Mouse (Mus musculus): Measurements from ENCODE around the gene Dse. TPM values are rescaled to one million over a fixed set of nuclear protein-coding genes. Genes with fewer than 3 reads are reported as not detected.
"Not testable (repeated sequence)": the region's sequence is repeated elsewhere in the genome, so short reads cannot be mapped to it uniquely, and the experiment has no call there.

Dse gene
- polyA plus RNA-seq (2016; fragmentation: Nextera tagmentation; extraction: Ambion mirVana) = 22.0 and 22.8 TPM in 2 replicates

DNA sequence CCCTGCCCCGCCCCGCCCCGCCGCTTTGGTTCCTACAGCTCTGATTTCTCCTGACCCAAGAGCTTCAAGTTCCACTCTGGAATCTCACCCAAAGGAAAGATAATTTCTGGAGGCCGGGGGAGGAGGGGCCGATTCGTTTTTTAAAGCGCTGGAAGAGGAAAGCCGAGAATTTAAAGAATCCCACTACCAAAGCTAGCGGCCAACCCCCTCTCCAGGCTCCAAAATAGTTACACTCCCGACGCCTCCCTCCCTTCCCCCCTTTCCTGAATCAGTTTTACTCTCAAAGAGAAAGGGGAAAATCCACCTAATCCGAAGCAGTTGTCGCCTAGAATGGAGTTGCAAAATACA, at the start of gene Dse:
Dse (minus strand) TSS at position 213 of the 348 bp plus-strand sequence.
- H3K27ac ChIP-seq (replicated peaks) = peak within 1 kb of the TSS; percentile 95
- no peaks in the 10 kb centered on the region for H3K27me3 ChIP-seq (ENCODE audit: low read depth, poor library complexity, severe bottlenecking)
- WGBS = under 1% methylated on average over 14 of the region's 14 CpGs
- H3K4me3 ChIP-seq = peak within 1 kb of the TSS; percentile 88
- no peaks in the 10 kb centered on the region for H3K9me3 ChIP-seq (replicated peaks)
- H3K36me3 ChIP-seq = no peaks in the 10 kb centered on the region
- peaks cover 14% of the 10 kb centered on the region for H3K4me1 ChIP-seq
- DNase-seq (ENCODE audit: low spot score) = no peak

DNA sequence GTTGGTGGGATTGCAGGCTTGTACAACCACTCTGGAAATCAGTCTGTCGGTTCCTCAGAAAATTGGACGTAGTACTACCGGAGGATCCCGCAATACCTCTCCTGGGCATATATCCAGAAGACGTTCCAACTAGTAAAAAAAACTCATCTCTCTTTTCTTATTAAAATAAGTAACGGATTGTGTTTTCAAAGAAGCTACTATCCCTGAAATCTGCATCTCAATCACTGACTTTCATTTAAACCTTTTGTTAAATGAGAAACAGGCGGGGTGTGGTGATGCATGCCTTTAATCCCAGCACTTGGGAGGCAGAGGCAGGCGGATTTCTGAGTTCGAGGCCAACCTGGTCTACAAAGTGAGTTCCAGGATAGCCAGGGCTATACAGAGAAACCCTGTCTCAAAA, 45.3 kb upstream of the Dse start:
- H3K9me3 ChIP-seq (replicated peaks); H3K4me1 ChIP-seq; H3K27me3 ChIP-seq (ENCODE audit: low read depth, poor library complexity, severe bottlenecking); H3K27ac ChIP-seq (replicated peaks); H3K36me3 ChIP-seq; H3K4me3 ChIP-seq; DNase-seq (ENCODE audit: low spot score): not testable (repeated sequence)
- WGBS = 95% methylated on average over 9 of the region's 9 CpGs

DNA sequence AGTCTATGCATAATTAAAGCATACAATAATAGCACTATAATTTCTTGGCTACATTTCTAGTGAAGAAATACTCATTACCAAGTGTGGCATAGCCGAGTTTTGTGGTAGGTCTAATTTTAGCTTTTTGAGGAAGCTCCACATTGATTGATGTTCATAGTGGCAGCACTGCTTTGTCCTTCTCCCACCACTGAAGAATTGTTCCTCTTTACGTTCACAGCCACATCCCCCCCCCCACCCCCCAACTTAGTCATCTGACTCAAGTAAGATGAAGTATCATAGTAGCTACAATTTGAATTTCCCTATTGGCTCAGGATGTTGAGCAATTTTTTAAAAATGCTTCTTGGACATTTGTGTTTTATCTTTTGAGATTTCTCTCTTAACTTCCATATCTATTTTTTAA, 42.1 kb upstream of the Dse start:
- Histone ChIP-seq H3K27me3 (ENCODE audit: low read depth, poor library complexity, severe bottlenecking) (no peaks in the 10 kb centered on the region), H3K4me1 (peaks cover 15% of the 10 kb centered on the region), H3K27ac (replicated peaks) (no peak overlapping the region), H3K9me3 (replicated peaks) (no peaks in the 10 kb centered on the region), H3K36me3 (no peaks in the 10 kb centered on the region), H3K4me3 (no peak overlapping the region)
- 82% methylated on average over 2 of the region's 2 CpGs for WGBS
- DNase-seq (ENCODE audit: low spot score) = no peak

DNA sequence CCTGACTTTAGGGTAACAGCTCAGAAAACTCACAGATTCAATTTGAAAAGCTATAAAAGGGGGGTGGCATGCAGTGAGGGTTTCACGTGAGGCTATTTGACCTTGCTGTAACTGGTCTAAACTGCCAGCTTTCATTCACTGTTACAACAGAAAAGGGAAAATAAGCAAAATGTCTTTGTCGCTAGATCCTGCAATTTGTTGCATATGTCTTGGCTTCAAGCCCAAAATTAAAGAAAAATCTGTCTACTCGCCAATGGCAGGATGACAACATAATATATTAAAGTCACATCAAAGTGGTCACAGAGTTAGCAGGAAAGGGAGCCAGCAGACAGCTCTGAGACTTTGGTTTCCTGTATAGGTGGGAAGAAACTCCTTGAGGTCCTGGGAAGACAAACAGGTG, 40.2 kb upstream of the Dse start:
- H3K27ac ChIP-seq (replicated peaks) = peak overlapping the region; percentile 72
- WGBS = 43% methylated on average over 3 of the region's 3 CpGs
- no peaks in the 10 kb centered on the region for H3K9me3 ChIP-seq (replicated peaks)
- peaks cover 15% of the 10 kb centered on the region for H3K4me1 ChIP-seq
- no peak for DNase-seq (ENCODE audit: low spot score)
- no peaks in the 10 kb centered on the region for H3K27me3 ChIP-seq (ENCODE audit: low read depth, poor library complexity, severe bottlenecking)
- H3K36me3 ChIP-seq = no peaks in the 10 kb centered on the region
- no peak overlapping the region for H3K4me3 ChIP-seq

DNA sequence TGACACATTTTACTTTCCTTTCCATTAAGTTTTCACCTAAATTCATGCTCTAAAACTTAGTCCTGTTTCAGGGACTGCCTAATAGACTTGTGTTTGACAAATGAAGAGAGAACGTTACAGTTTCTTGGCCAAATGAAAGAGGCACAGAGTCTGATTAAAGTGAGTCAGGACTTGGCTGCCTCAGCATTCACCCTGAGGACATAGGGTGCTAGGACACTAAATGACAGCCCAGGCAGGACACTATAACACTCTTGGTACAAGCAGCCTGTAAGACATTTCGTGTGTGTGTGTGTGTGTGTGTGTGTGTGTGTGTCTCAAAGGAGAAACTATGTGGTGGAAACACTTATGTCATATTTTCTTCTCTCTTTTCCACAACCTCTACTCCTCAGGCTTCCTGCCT, 38.6 kb upstream of the Dse start:
- peaks cover 15% of the 10 kb centered on the region for H3K4me1 ChIP-seq
- H3K4me3 ChIP-seq = no peak overlapping the region
- H3K36me3 ChIP-seq = no peaks in the 10 kb centered on the region
- no peak overlapping the region for H3K27ac ChIP-seq (replicated peaks)
- DNase-seq (ENCODE audit: low spot score) = no peak
- H3K27me3 ChIP-seq (ENCODE audit: low read depth, poor library complexity, severe bottlenecking) = no peaks in the 10 kb centered on the region
- 85% methylated on average over 2 of the region's 2 CpGs for whole genome bisulfite sequencing
- no peaks in the 10 kb centered on the region for H3K9me3 ChIP-seq (replicated peaks)

DNA sequence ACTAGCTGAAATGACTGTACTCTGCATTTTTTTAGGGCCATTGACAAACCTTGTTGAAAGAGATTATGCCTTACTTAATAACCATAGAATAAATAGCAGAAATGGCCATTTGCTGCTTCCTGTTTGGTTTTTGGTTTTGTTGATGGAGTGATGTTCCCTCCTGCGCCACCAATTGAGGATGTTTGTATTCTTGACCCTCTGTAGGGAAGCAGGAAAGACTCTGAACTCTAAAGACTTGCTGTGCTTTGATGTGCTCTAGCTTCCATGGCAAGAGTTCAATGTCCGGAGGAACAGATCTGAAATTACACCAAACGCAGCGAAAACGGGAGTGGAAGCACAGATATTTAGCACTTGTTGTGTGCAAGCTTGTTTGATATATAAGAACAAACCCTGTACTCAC, 37.2 kb upstream of the Dse start:
- Histone ChIP-seq H3K27me3 (ENCODE audit: low read depth, poor library complexity, severe bottlenecking) (no peaks in the 10 kb centered on the region), H3K36me3 (no peaks in the 10 kb centered on the region), H3K4me1 (peaks cover 15% of the 10 kb centered on the region), H3K27ac (replicated peaks) (no peak overlapping the region), H3K4me3 (no peak overlapping the region), H3K9me3 (replicated peaks) (no peaks in the 10 kb centered on the region)
- 71% methylated on average over 5 of the region's 5 CpGs for WGBS
- DNase-seq (ENCODE audit: low spot score) = no peak

DNA sequence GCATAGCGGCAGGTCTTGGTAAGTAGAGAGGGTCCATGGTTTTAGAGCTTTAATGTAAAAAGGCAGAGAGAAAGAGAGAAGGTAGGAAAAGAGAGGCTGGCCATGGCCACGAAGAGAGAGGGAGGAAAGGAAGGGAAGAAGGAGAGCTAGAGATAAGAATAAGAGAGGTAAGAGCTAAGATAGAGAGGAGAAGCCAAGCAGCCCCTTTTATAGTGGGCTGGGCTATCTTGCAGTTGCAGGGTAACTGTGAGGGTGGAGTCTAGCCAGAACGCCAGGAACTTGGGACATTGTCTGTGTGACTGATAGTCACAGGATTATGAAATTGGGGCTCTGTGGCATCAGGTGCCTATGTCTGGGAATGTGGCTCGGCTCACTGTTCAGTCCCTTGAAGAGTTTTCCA, 31.0 kb upstream of the Dse start:
- WGBS = 84% methylated on average over 4 of the region's 4 CpGs
- Histone ChIP-seq H3K27me3 (ENCODE audit: low read depth, poor library complexity, severe bottlenecking) (no peaks in the 10 kb centered on the region), H3K27ac (replicated peaks) (no peak overlapping the region), H3K36me3 (no peaks in the 10 kb centered on the region), H3K4me1 (peaks cover 12% of the 10 kb centered on the region; the same call in 1 of the 2 replicates), H3K9me3 (replicated peaks) (no peaks in the 10 kb centered on the region), H3K4me3 (no peak overlapping the region)
- DNase-seq (ENCODE audit: low spot score) = no peak

DNA sequence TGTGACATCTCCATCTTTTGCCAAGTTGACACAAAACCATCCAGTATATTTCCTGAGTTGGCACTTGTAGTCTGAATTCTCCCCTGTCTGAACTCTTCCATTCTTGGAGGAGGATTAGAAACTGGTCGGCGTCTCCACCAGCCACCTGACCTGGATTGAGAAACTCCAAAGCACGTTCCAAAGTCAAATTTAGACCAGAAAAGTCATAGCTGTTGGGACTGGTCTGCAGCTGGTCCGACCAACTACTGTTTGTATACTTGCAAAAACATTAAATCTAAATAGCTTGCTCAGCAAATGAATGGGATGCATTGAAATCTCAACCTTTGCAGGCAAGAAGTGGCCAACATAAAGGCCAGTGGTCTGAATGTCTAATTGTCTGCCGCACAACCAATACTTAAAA, 29.1 kb upstream of the Dse start:
- no peaks in the 10 kb centered on the region for H3K27me3 ChIP-seq (ENCODE audit: low read depth, poor library complexity, severe bottlenecking)
- no peaks in the 10 kb centered on the region for H3K9me3 ChIP-seq (replicated peaks)
- no peak for DNase-seq (ENCODE audit: low spot score)
- H3K27ac ChIP-seq (replicated peaks) = no peak overlapping the region
- no peak overlapping the region for H3K4me3 ChIP-seq
- peaks cover 12% of the 10 kb centered on the region; the same call in 1 of the 2 replicates for H3K4me1 ChIP-seq
- H3K36me3 ChIP-seq = no peaks in the 10 kb centered on the region
- WGBS = 87% methylated on average over 5 of the region's 5 CpGs

DNA sequence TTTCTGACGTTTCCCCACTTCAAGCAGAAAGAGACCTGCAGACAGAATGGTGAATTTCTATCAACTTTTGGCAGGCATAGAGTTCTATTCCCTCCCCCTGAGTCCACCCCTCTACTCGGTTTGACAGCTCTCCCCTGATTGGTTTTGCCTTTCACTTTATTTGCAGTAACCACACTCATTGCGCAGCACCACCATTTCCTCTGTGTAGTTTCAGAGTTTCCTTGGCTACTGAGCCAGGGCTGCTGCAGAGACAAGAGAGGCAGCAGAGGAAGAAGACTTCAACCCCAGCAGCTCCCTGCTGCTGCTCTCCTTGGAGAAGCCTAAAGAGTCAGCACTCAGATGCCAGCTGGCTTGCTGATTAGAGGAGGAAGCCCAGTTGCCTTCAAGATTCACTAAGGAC, 27.9 kb upstream of the Dse start:
- no peaks in the 10 kb centered on the region for H3K9me3 ChIP-seq (replicated peaks)
- 36% methylated on average over 3 of the region's 3 CpGs for WGBS
- no peak overlapping the region for H3K27ac ChIP-seq (replicated peaks)
- no peaks in the 10 kb centered on the region for H3K27me3 ChIP-seq (ENCODE audit: low read depth, poor library complexity, severe bottlenecking)
- no peaks in the 10 kb centered on the region for H3K36me3 ChIP-seq
- H3K4me1 ChIP-seq = peaks cover 12% of the 10 kb centered on the region; the same call in 1 of the 2 replicates
- H3K4me3 ChIP-seq = no peak overlapping the region
- DNase-seq (ENCODE audit: low spot score) = no peak

DNA sequence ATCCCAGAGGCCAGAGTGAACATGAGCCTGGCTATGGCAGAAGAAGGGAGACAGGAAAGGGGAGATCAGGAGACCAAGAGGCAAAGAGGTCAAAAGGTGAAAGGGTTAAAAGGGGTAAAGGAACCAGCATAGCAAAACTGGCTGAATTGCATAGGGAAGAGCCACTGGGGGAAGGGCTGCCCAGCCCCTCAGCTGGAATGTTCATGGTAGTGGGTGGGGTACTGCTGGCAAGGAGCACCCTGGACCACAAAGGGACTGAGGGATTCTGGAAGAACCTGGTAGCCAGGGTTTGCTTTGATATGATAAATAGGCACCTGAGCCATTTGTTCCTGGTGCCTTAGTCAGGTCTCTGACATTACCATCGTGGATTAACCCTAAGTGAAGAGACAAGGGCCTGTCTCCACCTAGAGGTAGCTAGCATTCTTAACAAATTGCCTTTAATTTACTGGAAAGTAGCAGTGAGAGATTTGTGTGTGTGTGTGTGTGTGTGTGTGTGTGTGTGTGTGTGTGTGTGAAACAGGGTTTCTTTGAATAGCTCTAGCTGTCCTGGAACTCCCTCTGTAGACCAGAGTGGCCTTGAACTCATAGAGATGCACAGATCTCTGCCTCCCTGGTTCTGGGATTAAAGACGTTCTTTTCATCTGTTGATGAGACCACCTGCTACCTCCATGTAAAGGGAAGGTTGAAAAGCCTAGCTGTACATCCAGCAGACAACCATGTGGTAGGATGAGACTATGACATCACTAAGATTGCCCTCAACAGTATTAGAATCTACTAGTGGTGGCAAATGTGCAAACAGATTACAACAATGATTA, 26.6 kb upstream of the Dse start:
- H3K9me3 ChIP-seq (replicated peaks) = no peaks in the 10 kb centered on the region
- peaks cover 19% of the 10 kb centered on the region; the same call in 1 of the 2 replicates for H3K4me1 ChIP-seq
- no peak overlapping the region for H3K4me3 ChIP-seq
- 30% methylated on average over 2 of the region's 2 CpGs for WGBS
- H3K27me3 ChIP-seq (ENCODE audit: low read depth, poor library complexity, severe bottlenecking) = no peaks in the 10 kb centered on the region
- H3K36me3 ChIP-seq = no peaks in the 10 kb centered on the region
- H3K27ac ChIP-seq (replicated peaks) = no peak overlapping the region
- no peak for DNase-seq (ENCODE audit: low spot score)

DNA sequence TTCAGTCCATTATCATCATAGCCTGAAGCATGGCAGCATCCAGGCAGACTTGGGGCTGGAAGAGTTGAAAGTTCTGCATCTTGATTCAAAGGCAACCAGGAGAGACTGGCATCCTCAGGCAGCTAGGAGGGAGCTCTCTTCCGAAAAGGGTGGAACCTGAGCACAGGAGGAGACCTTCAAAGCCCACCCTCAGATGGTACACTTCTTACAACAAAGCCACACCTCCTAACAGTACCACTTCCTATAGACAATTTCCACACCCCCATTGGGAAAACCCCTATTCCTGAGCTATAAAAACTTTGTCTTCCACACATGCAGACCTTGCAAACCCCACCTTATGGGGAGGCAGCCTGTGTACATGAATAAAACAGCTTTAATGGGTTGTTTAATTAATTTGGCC, 25.9 kb upstream of the Dse start:
- WGBS = 72% methylated on average over 1 of the region's 1 CpGs
- Histone ChIP-seq H3K4me1 (peaks cover 19% of the 10 kb centered on the region; the same call in 1 of the 2 replicates), H3K9me3 (replicated peaks) (no peaks in the 10 kb centered on the region), H3K36me3 (no peaks in the 10 kb centered on the region), H3K27ac (replicated peaks) (no peak overlapping the region), H3K27me3 (ENCODE audit: low read depth, poor library complexity, severe bottlenecking) (no peaks in the 10 kb centered on the region), H3K4me3 (no peak overlapping the region)
- DNase-seq (ENCODE audit: low spot score) = no peak

DNA sequence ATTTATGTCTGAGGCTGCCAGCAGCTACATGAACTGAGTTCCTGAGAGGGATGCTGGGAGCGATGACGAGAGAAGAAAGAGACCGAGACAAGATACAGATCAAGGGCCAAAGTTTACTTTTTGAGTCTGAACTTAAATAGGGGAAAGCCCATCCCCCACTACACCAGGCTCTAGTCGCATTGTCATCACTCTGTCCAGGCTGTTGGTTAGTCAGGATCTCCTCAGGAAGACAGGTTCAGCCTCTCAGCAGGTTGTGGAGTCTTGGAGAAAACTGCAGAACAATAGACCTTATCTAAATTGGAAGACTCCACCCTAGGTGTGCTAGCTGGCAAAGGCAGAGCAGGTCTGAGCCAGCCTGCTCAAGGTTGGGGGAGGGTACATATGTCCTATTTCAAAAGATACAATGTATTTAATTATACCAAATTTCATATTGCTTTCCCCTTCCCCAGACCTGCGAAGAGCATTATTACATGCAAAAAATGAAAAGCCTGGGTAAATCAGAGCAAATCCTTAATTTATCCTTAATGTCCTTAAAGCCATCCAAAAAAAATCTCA, 22.7 kb upstream of the Dse start:
- no peak for DNase-seq (ENCODE audit: low spot score)
- H3K4me3 ChIP-seq = no peak overlapping the region
- no peaks in the 10 kb centered on the region for H3K36me3 ChIP-seq
- H3K4me1 ChIP-seq = peaks cover 15% of the 10 kb centered on the region; the same call in 1 of the 2 replicates
- no peaks in the 10 kb centered on the region for H3K9me3 ChIP-seq (replicated peaks)
- WGBS = 33% methylated on average over 5 of the region's 5 CpGs
- H3K27me3 ChIP-seq (ENCODE audit: low read depth, poor library complexity, severe bottlenecking) = no peaks in the 10 kb centered on the region
- H3K27ac ChIP-seq (replicated peaks) = no peak overlapping the region

DNA sequence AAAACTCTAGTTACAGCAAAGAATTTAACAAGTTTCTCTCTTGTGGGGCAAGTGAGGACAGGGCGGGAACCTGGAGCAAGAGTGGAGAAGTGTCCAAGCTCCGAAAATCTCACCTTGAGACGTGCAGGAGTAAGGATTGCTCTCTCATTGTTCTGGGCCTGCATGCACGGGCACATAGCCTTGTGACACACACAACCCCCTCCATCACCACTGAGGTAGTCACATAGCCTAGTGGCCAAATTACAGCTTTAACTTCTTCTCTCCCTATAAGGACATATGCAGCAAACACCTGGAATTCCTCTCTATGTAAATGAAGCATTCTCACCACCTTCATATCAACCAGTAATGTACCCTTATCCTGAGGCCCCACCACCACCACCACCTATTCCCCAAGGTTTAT, 22.0 kb upstream of the Dse start:
- Histone ChIP-seq H3K27ac (replicated peaks) (no peak overlapping the region), H3K4me3 (no peak overlapping the region), H3K36me3 (no peaks in the 10 kb centered on the region), H3K9me3 (replicated peaks) (no peaks in the 10 kb centered on the region), H3K4me1 (peaks cover 14% of the 10 kb centered on the region; the same call in 1 of the 2 replicates), H3K27me3 (ENCODE audit: low read depth, poor library complexity, severe bottlenecking) (no peaks in the 10 kb centered on the region)
- 84% methylated on average over 4 of the region's 4 CpGs for WGBS
- no peak for DNase-seq (ENCODE audit: low spot score)

Measured in midbrain, embryonic 10.5 days (tissue).